Mouse (Mus musculus): ENCODE results near the gene Kmt2b. TPM values are rescaled to one million over a fixed set of nuclear protein-coding genes. Genes with fewer than 3 reads are reported as not detected.

Kmt2b gene
- polyA plus RNA-seq, 2 experiments: 13.1 to 62.0 TPM

- no peak for TF ChIP-seq POLR2A (IDR thresholded peaks at IDR 0.05; ENCODE audit: borderline replicate concordance, extremely low read depth, insufficient read depth, insufficient read length)
- Histone ChIP-seq H3K9me3 (ENCODE audit: control insufficient read depth, low read length) (no peaks in the 10 kb centered on the region), H3K9ac (ENCODE audit: low read depth, low read length, severe bottlenecking) (no peak overlapping the region), H3K36me3 (ENCODE audit: control insufficient read depth, insufficient read depth, low read length) (peaks cover 40% of the 10 kb centered on the region), H3K4me3 (replicated peaks; ENCODE audit: low read length) (no peak overlapping the region), H3K4me1 (ENCODE audit: control insufficient read depth, insufficient read depth, low read length) (no peaks in the 10 kb centered on the region), H3K27me3 (ENCODE audit: control insufficient read depth, insufficient read depth, low read length) (no peaks in the 10 kb centered on the region), H3K4me2 (replicated peaks; ENCODE audit: low read depth, low read length, severe bottlenecking) (no peak overlapping the region), H3K27ac (replicated peaks; ENCODE audit: low read depth, low read length) (no peak overlapping the region)
- ATAC-seq (ENCODE audit: low FRiP score, low read depth): no peak
- DNase-seq (ENCODE audit: low spot score): no peak
- WGBS: 64% methylated on average over 5 of the region's 5 CpGs
Observed at GRCm38 (mm10) chr7:30615049-30615760, 26.7 kb upstream of the Kmt2b start.

- H3K27me3 ChIP-seq (ENCODE audit: control insufficient read depth, insufficient read depth, low read length): no peaks in the 10 kb centered on the region
- no peak overlapping the region for H3K4me2 ChIP-seq (replicated peaks; ENCODE audit: low read depth, low read length, severe bottlenecking)
- DNase-seq (ENCODE audit: low spot score) (no peak), ATAC-seq (ENCODE audit: low FRiP score, low read depth) (no peak)
- H3K9me3 ChIP-seq (ENCODE audit: control insufficient read depth, low read length): no peaks in the 10 kb centered on the region
- peaks cover 37% of the 10 kb centered on the region for H3K36me3 ChIP-seq (ENCODE audit: control insufficient read depth, insufficient read depth, low read length)
- no peak for TF ChIP-seq POLR2A (IDR thresholded peaks at IDR 0.05; ENCODE audit: borderline replicate concordance, extremely low read depth, insufficient read depth, insufficient read length)
- H3K27ac ChIP-seq (replicated peaks; ENCODE audit: low read depth, low read length): no peak overlapping the region
- 82% methylated on average over 2 of the region's 2 CpGs for WGBS
- no peak overlapping the region for H3K4me3 ChIP-seq (replicated peaks; ENCODE audit: low read length)
- no peaks in the 10 kb centered on the region for H3K4me1 ChIP-seq (ENCODE audit: control insufficient read depth, insufficient read depth, low read length)
- H3K9ac ChIP-seq (ENCODE audit: low read depth, low read length, severe bottlenecking): no peak overlapping the region
Observed at GRCm38 (mm10) chr7:30614454-30614853, 25.9 kb upstream of the Kmt2b start.

DNA sequence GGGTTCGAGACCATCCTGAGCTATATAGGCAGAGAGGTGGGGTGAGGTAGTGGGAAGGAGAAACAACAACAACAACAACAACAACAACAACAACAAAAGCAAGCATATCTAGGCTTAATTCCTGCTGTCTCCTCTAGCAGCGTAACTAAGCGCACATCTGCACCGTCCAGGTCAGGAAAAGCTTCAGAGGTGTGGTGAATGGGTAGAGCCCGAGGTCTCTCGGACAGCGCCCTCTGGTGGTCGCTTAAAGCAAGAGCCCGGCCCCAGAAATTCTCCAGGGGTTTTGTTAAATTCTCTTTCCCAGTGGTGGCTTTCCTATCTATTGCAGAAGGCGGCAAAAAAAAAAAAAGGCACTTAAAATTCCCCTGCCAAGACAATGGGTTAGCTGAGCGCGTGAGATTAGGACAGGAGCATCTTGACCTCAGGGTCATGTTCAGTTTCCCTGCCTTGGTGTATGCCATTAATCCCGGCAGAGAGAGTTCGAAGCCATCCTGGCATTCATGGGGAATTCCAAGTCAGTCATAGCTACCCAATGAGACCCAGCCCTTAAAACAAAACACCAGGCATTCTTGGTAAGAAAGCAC is 25.1 kb upstream of the Kmt2b start:
- TF ChIP-seq POLR2A (IDR thresholded peaks at IDR 0.05; ENCODE audit: borderline replicate concordance, extremely low read depth, insufficient read depth, insufficient read length): no peak
- H3K27me3 ChIP-seq (ENCODE audit: control insufficient read depth, insufficient read depth, low read length): no peaks in the 10 kb centered on the region
- H3K9me3 ChIP-seq (ENCODE audit: control insufficient read depth, low read length): no peaks in the 10 kb centered on the region
- ATAC-seq (ENCODE audit: low FRiP score, low read depth): no peak
- peaks cover 28% of the 10 kb centered on the region for H3K36me3 ChIP-seq (ENCODE audit: control insufficient read depth, insufficient read depth, low read length)
- H3K4me2 ChIP-seq (replicated peaks; ENCODE audit: low read depth, low read length, severe bottlenecking): no peak overlapping the region
- H3K9ac ChIP-seq (ENCODE audit: low read depth, low read length, severe bottlenecking): no peak overlapping the region
- peak; percentile 34 for DNase-seq (ENCODE audit: low spot score)
- WGBS: 21% methylated on average over 14 of the region's 14 CpGs
- no peaks in the 10 kb centered on the region for H3K4me1 ChIP-seq (ENCODE audit: control insufficient read depth, insufficient read depth, low read length)
- no peak overlapping the region for H3K4me3 ChIP-seq (replicated peaks; ENCODE audit: low read length)
- no peak overlapping the region for H3K27ac ChIP-seq (replicated peaks; ENCODE audit: low read depth, low read length)

DNA sequence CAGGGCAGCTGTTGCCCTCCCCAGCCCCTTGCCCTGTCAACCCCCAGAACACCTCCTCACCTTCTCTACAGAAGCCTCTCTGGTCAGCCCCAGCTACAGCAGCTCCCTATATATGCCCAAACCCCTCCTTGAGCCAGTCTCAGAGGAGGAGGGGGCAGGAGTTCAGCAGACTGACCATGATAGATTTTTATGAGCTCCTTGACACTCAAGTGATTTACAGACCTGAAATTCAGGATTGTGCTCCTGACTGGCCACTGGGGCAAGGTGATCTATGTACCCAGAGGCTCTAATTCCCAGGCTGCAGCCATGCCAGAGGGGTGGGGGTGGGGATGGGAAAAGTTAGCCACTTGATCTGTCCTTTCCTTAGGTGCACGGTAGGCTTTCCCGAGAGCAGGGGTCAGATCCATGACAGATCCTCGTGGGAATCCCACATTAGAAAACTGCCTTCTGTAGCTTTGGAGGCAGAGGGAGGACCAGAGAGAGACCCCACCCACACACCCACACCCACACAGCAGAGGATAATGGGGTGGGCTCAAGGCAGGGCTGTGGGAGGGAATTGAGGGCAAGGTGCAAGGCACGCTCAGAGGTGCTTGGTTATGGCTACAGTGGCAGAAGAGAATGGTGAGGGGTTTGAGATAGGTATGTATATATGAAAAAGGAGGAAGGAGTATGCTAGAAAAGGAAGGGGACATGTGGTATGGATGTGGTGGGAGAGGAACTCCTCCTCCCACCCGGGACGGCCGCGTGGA is 24.3 kb upstream of the Kmt2b start, which contains the start of gene Upk1a:
TSS of gene Upk1a (minus strand) at position 194 of the 749 bp plus-strand sequence.
- H3K4me2 ChIP-seq (replicated peaks; ENCODE audit: low read depth, low read length, severe bottlenecking): no peak within 1 kb of the TSS
- ATAC-seq (ENCODE audit: low FRiP score, low read depth) (no peak), DNase-seq (ENCODE audit: low spot score) (no peak)
- 58% methylated on average over 8 of the region's 8 CpGs for WGBS
- no peak within 1 kb of the TSS for H3K4me3 ChIP-seq (replicated peaks; ENCODE audit: low read length)
- peaks cover 21% of the 10 kb centered on the region for H3K36me3 ChIP-seq (ENCODE audit: control insufficient read depth, insufficient read depth, low read length)
- H3K27me3 ChIP-seq (ENCODE audit: control insufficient read depth, insufficient read depth, low read length): no peaks in the 10 kb centered on the region
- H3K9ac ChIP-seq (ENCODE audit: low read depth, low read length, severe bottlenecking): no peak within 1 kb of the TSS
- H3K27ac ChIP-seq (replicated peaks; ENCODE audit: low read depth, low read length): no peak within 1 kb of the TSS
- no peaks in the 10 kb centered on the region for H3K9me3 ChIP-seq (ENCODE audit: control insufficient read depth, low read length)
- no peak for TF ChIP-seq POLR2A (IDR thresholded peaks at IDR 0.05; ENCODE audit: borderline replicate concordance, extremely low read depth, insufficient read depth, insufficient read length)
- H3K4me1 ChIP-seq (ENCODE audit: control insufficient read depth, insufficient read depth, low read length): no peaks in the 10 kb centered on the region

DNA sequence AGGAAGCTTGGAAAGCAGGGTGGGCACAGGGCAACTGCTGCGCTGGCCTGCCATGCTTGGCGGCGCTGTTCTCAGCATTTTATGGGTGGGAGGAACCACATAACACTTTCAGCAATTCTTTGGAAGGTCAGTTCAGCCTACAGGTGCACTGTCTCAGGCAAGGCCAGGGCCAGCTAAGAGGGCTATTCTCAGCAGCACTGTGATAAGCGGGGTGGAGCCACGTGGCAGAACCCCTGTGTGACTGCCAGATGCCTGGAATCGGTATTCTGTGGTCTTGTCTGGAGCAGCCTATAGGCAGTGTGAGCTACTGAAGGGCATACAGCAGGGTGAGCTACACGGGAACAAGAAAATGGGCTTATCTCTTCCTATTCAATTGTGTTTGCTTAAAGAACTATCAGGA is 21.5 kb upstream of the Kmt2b start:
- Histone ChIP-seq H3K9me3 (ENCODE audit: control insufficient read depth, low read length) (no peaks in the 10 kb centered on the region), H3K4me1 (ENCODE audit: control insufficient read depth, insufficient read depth, low read length) (no peaks in the 10 kb centered on the region), H3K4me3 (replicated peaks; ENCODE audit: low read length) (no peak overlapping the region), H3K4me2 (replicated peaks; ENCODE audit: low read depth, low read length, severe bottlenecking) (no peak overlapping the region), H3K27ac (replicated peaks; ENCODE audit: low read depth, low read length) (no peak overlapping the region), H3K27me3 (ENCODE audit: control insufficient read depth, insufficient read depth, low read length) (no peaks in the 10 kb centered on the region), H3K9ac (ENCODE audit: low read depth, low read length, severe bottlenecking) (no peak overlapping the region), H3K36me3 (ENCODE audit: control insufficient read depth, insufficient read depth, low read length) (no peaks in the 10 kb centered on the region)
- TF ChIP-seq POLR2A (IDR thresholded peaks at IDR 0.05; ENCODE audit: borderline replicate concordance, extremely low read depth, insufficient read depth, insufficient read length): no peak
- no peak for ATAC-seq (ENCODE audit: low FRiP score, low read depth)
- WGBS: 49% methylated on average over 7 of the region's 7 CpGs
- no peak for DNase-seq (ENCODE audit: low spot score)

Data from limb, embryonic 14.5 days (tissue).